Mouse (Mus musculus) heart, postnatal 0 days (tissue): ENCODE data around the gene Zdhhc12.

Source experiments
- CTCF ChIP-seq: IDR thresholded peaks from 2 replicates; pipeline ENCODE4 v1.5.1; 2016; ENCODE audit warnings: antibody characterized with exemption, control low read depth, low read depth
- EP300 ChIP-seq: IDR thresholded peaks from 2 replicates; pipeline ENCODE4 v1.6.1; 2016; ENCODE audit warnings: antibody characterized with exemption, low read depth

DNA sequence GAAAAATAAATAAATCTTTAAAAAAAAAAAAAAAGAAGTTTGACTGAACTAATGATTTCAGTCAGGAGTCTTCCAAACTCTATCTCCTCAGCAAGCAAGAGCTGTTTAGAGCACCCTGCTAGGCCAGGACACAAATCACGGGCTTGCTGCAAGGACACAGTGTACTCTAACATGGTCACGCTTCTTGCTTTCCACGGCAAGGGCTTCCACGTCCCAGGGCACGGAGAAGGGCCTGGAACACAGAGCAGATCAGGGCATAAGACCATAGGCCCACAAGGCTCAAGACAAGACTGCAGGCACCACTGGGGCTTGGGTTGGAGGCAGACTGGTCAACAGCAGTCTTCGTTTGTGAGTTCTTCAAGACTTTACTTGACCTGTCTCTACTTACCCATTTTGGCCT lies 46.3 kb downstream of the Zdhhc12 start:
- TF ChIP-seq EP300 (no peak), CTCF (no peak)
